Mouse (Mus musculus) layer of hippocampus, adult 11-12 months (tissue): ENCODE measurements at regions not wholly inside any gene's neighbourhood (a gene's known extent, or its start where the extent isn't known, plus 50 kb on each side); places are given as distances from the start of the nearest gene placed in this dataset.

Experiments used
- DNase-seq: peaks from one replicate; pipeline ENCODE4 v3.0.0; 2022; ENCODE audit warnings: low spot score

DNA sequence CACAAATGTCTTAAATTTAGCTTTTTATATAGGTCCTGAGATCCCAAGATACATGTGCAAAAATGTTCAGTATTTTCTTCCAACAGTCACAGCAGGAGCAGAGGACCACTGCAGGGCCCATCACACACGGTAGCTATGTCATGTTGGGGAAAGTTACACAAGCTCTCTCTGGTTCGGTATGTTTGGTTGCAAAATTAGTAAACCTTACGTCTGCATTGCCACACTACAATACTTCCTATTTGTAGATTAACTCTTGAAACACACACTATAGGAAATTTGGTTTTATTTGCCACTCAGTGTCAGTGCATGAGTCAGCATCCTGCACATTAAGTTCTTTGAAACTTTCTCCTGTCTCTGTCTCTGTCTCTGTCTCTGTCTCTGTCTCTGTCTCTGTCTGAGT is 82.0 kb downstream of the Cth start:
- no peak for DNase-seq

GRCm38 (mm10) chr3:157841164-157841719 is 83.6 kb downstream of the Cth start:
- DNase-seq, result no peak

- DNase-seq, result no peak
These were observed 120.6 kb downstream of the Cth start for GRCm38 (mm10) chr3:157804307-157804706.

GRCm38 (mm10) chr3:157803356-157803755 is 121.5 kb downstream of the Cth start:
- no peak for DNase-seq

DNA sequence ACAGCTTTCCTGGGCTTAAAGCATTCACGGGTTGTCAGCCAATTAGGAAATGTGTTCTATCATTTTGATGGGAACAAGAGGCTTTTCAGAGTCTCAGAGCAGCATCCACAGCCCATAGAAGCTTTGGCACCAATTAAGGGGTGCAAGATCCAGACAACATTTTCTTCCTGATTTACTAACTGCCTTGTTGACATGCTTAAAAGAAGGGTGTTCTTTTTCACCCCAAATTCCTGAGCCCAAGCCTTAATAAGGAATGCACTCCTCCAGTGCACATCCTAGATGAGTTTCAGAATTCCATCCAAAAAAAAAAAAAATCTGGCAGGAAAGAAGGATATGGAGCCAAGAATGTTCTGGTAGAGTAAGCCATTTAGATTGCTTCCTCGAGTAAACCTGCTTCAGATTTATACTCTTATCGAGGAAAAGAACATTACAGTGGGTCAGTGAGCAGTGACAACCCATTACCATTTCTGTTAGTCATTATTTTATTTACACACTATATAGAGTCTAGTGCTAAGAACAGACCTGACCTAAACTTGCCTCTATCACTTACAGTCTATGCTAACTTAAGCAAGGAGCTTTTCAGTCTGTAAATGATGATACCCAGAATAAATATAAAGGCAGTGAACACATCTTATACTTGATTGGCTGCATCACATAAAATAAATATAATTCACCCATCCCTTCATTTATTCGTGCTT is 137.2 kb downstream of the Cth start:
- DNase-seq, result no peak

DNA sequence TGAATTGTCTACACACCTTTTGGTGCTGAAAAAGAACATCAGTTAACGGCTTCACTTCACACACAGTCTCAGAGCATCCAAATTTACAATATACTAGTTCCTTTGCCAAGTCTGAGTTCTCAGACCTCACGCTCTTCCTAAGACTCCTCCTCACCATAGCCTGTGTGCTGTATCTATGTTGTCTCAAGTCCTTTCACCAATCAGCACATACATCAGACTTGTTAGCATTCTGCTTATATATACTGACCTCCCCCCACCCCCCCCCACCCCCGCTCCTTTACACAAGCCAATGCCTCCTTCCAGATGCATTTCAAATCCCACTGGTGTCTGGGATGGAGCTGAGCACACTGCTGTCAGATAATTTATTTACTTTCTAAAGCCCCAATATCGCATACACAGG is 143.8 kb downstream of the Cth start:
- DNase-seq, result no peak

DNA sequence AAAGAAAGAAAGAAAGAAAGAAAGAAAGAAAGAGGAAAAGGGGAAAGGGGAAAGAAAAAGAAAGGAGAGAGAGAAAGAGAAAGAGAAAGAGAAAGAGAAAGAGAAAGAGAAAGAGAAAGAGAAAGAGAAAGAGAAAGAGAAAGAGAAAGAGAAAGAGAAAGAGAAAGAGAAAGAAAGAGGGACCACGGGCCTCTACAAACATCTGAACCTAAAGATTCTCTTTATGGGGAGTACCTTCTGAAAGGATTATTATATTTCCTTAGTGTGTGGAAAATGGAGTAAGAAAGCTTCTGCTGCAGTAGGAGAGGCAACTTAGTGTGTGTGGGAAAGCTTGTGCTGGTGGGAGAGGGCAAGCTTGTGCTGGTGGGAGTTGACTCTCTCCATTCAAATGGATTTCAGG is 147.1 kb downstream of the Cth start:
- DNase-seq, result no peak

GRCm38 (mm10) chr3:157763487-157764199 is 161.2 kb downstream of the Cth start:
- DNase-seq, result no peak

GRCm38 (mm10) chr3:157759856-157760255 is 165.0 kb downstream of the Cth start:
- no peak for DNase-seq

GRCm38 (mm10) chr3:157754826-157755225 is 170.1 kb downstream of the Cth start:
- DNase-seq, result no peak

DNA sequence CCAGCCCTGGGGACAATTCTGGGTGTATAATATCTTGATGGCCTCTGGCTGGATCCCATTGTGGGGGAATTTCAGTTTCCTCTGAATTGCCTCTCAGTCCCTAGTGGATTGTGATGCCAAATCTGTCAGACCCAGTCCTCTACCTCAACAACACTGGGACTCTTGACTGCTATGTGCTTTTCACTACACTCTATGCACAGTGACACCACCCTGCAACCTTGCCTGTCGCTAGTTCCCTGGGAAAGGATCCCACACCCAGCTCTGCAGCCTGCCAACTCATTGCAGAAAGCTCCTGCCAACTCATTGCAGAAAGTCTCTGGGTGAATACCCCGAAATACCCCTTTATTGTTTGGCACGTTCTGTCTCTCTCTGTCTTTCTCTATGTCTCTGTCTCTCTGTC is 174.6 kb downstream of the Cth start:
- DNase-seq, result no peak

- no peak for DNase-seq
These were observed 176.4 kb downstream of the Cth start for GRCm38 (mm10) chr3:157748395-157749037.

DNA sequence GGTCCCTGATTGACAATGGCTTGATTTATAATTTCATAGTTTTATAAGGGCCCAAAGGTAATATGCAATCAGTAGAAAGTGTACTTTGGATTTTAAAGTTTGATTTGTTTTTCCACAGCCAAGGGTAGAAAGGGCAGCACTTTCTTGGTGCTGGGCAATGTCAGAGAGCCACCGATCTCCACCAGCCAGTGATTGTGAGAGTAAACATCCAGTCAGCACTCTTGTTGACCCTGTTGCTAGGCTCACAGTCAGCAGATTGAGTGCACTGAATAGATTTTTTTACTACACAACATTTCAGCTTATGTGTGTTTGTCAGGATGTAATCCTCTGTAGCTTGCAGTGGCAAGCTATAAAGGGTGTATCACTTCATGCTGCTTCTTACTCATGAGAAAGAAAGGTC is 176.3 kb downstream of the Ptger3 start:
- no peak for DNase-seq

DNA sequence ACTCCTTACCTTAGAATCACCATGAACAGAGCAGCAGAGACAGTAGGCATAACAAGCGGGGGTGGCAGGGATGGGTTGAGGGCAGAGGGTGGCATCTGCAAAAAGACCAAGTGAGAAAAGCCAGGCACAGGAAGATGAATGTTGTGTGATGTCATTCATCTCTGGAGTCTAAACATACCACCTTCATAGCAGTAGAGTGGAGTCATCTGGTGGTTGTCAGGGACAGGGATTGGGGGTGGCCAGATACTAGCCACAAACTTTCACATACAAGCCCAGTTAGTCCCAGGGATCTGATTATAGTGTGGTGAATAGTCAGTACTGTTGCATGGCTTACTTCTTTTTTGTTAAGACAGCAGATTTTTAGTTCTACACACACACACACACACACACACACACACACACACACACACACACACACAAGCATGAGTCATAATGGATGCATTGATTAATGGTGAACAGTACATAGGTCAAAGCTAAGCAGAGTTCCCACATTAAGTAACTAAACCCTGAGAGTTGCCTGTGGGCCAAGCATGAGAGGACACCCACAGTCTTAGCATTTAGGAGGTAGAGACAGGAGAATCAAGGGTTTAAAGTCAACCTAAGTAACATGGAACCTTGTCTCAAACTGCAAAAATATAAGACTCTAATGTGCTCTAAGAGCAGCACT is 173.1 kb downstream of the Ptger3 start:
- DNase-seq, result no peak

DNA sequence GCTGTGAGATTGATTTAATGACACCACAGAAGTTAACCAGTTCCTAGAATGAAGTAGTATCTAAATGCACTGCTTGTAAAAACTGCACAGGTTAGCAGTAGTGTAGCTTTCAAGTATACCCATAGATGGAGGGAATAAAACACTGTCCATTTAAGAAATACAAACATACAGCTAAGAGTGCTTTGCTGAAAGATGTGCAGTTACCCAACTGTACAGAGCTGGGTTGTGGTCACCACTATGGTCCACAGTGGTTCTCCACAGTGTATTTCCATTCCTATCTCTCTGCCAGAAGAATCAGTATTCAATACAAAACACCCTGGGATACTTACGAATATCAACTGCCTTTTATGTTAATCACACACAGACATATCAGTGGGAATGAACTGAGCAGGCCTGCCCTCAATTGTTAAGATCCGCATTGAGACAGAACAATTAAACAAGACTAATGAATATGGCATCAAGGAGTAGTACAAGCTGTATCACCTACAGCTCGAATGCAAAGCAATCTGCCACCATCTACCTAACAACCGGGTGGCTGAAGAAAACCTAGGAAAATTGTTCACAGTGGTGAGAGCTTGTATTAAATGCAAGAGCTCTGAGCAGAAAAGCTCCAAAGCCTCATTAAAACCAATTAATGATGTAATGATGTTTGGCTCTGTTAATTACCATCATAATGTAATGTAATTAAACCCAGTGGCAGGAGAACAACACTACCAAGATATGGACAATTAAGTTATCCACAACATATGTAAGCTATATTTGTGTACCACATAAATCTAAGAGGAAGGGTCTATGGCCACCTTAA is 165.6 kb downstream of the Ptger3 start:
- no peak for DNase-seq

GRCm38 (mm10) chr3:157729711-157730367 is 163.1 kb downstream of the Ptger3 start:
- DNase-seq, result no peak

DNA sequence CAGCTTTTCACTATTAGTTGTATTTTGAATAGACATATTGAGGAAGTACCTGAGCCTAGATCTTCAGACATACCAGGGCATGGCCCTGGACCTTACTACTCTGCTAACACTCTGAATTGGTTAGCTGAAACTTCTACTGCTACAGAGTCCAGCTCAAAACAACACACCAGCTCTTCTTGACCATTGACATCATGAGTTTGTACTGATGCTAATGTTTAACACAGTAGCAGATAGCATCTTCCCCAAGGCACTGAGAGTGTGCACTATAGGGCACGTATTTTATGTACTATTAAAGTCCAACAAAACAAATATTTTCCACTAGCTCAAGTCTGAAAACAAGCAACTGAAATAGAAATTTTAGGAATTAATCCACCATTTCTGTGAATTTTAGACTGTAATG is 157.8 kb downstream of the Ptger3 start:
- DNase-seq, result no peak

DNA sequence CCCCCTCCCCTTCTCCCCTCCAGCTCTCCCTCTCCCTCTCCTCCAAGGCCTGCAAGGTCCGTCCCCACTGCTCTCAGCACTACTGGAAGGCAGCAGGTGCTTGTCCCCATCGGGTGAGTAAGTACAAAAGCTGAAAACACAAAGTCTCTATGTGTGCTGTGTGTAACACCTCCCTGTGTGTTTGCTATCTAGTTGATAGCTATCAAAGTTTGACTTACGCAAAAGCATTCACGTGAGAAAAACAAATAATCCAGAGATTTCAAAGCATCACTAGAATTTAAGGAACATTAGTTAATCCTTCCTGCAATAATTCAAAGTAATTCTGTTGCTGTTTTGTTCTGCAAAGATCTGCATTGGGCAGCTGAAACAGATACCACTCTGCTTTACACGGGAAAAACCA is 156.5 kb downstream of the Ptger3 start:
- DNase-seq, result no peak

DNA sequence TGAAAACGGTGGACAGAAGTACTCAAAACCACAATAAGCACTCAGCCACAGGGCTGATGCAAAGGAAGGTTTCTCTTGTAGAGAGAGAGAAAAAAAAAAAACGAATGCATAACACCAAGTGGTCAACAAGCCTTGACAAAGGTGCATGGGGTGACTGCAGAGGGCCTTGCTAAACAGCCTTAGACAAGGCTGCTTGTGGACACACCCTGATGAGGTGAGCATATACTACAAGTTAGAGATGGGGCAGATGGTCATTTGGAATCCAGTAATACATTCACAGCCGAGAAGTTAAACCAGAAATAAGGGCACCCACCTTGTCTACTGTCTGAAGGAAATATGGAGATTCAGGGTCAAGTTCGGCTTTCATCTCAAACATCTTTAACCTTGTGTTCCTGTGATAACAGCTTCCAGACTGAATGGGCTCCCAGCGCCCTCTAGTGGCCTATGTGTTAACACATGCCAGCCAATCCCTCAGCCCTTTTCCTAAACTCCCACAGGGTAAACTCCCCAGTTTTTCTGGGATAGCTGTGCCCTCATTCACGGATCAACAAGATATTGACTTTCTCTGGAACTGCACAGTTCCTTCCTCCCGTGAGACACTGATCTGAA is 150.7 kb downstream of the Ptger3 start:
- peak; percentile 73 for DNase-seq

DNA sequence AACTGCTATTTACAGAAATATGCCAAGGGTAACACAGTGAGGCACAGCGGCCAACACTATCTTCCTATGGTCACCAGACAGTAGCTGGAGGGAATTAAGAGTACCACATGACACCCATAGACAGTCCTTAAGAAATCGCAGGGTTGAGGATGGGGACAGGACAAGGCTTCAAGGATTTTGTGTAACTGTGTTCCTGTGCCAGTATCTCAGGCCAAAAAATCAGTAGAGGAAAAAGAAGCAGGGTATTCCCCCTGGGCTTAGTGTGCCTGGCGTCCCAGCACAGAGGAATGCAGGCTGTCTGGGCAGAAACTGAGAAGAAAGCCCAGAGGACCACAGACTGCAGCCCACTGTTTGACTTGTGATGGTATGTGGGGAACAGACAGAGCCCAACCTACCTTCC is 147.3 kb downstream of the Ptger3 start:
- no peak for DNase-seq
